Mouse (Mus musculus): Measurements from ENCODE around the gene Nup62.

Nup62 gene

GRCm38 (mm10) chr7:44848561-44849415 lies 32.9 kb downstream of the Nup62 start, which contains the start of the genes Akt1s1 and Tbc1d17:
Akt1s1 (plus strand) TSS chr7:44848991.
Tbc1d17 (minus strand) TSS chr7:44849079.
- peak; percentile 99 for DNase-seq (ENCODE audit: low spot score in 2 of 2)

- peak; percentile 85 to 88 for DNase-seq (ENCODE audit: low spot score in 2 of 2)
Observed at GRCm38 (mm10) chr7:44849416-44850111, 33.7 kb downstream of the Nup62 start.

- peak in 1 of 2 experiments; percentile 45 for DNase-seq (ENCODE audit: low spot score in 2 of 2)
Observed at GRCm38 (mm10) chr7:44850146-44850545, 34.3 kb downstream of the Nup62 start.

GRCm38 (mm10) chr7:44850789-44851624 lies 35.1 kb downstream of the Nup62 start:
- no peak for DNase-seq (ENCODE audit: low spot score in 2 of 2)

- DNase-seq (ENCODE audit: low spot score in 2 of 2), result no peak
Observed at GRCm38 (mm10) chr7:44851625-44852234, 35.8 kb downstream of the Nup62 start.

- DNase-seq (ENCODE audit: low spot score in 2 of 2), result no peak
Observed at GRCm38 (mm10) chr7:44852259-44853027, 36.6 kb downstream of the Nup62 start.

GRCm38 (mm10) chr7:44853065-44853464 lies 37.2 kb downstream of the Nup62 start:
- DNase-seq (ENCODE audit: low spot score in 2 of 2), result no peak

GRCm38 (mm10) chr7:44853596-44854355 lies 37.9 kb downstream of the Nup62 start:
- no peak for DNase-seq (ENCODE audit: low spot score in 2 of 2)

- peak; percentile 74 for DNase-seq (ENCODE audit: low spot score in 2 of 2)
Observed at GRCm38 (mm10) chr7:44854356-44855031, 38.6 kb downstream of the Nup62 start.

GRCm38 (mm10) chr7:44855036-44855435 lies 39.1 kb downstream of the Nup62 start:
- no peak for DNase-seq (ENCODE audit: low spot score in 2 of 2)

GRCm38 (mm10) chr7:44856265-44856916 lies 40.5 kb downstream of the Nup62 start:
- DNase-seq (ENCODE audit: low spot score in 2 of 2), result no peak

GRCm38 (mm10) chr7:44857042-44857552 lies 41.2 kb downstream of the Nup62 start, which contains the start of gene Pnkp:
Pnkp (plus strand) TSS chr7:44857139.
- peak; percentile 75 to 81 for DNase-seq (ENCODE audit: low spot score in 2 of 2)

- peak; percentile 40 to 41 for DNase-seq (ENCODE audit: low spot score in 2 of 2)
Observed at GRCm38 (mm10) chr7:44857905-44858304, 42.0 kb downstream of the Nup62 start.

GRCm38 (mm10) chr7:44859896-44860295 lies 44.0 kb downstream of the Nup62 start:
- DNase-seq (ENCODE audit: low spot score in 2 of 2), result no peak

GRCm38 (mm10) chr7:44860576-44861428 lies 44.9 kb downstream of the Nup62 start:
- peak; percentile 53 to 69 for DNase-seq (ENCODE audit: low spot score in 2 of 2)

- no peak for DNase-seq (ENCODE audit: low spot score in 2 of 2)
Observed at GRCm38 (mm10) chr7:44861429-44861816, 45.5 kb downstream of the Nup62 start.

- DNase-seq (ENCODE audit: low spot score in 2 of 2), result no peak
Observed at GRCm38 (mm10) chr7:44862434-44862833, 46.5 kb downstream of the Nup62 start.

GRCm38 (mm10) chr7:44863210-44863609 lies 47.3 kb downstream of the Nup62 start:
- DNase-seq (ENCODE audit: low spot score in 2 of 2), result no peak
